Mouse (Mus musculus) liver (tissue): ENCODE data around the gene Scamp1.

Experiments used
- DNase-seq: peaks from one replicate; pipeline ENCODE4 v3.0.0-alpha.2; 2020; ENCODE audit warnings: mixed read lengths

The Scamp1 gene

DNA sequence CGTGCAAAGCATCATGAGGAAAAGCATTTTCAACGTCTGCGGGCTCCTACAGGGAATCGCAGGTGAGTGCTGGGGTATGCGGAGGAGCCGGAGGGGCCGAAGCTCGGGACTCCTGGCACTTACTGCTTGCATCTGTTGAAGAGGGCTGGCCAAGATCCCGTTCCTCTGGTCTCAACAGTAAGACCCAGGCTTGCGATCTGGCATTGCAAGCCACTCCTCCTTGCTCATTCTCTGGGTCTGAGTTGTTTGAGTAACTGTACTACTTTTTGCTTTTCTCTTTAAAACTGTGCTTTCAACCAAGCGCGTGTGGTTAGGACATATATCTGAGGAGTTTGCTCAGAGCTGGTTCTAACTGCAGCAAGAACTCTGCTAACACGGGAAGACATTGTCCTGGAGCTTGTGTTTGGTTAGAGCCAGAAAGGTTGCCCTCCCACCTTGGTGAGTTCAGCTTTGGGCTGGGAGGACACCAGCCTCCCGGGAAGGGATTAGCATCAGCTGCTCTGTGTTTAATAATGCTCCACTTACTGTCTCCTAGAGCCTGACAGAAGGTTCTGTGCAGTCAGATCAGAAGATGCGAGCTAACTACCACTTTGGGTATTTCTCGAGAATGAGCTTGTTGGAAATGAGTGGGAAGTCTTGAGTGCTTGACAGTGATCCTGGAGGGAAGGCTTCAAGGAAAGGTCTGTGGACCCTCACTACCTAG lies 110.9 kb downstream of the Scamp1 start:
- DNase-seq, result no peak

DNA sequence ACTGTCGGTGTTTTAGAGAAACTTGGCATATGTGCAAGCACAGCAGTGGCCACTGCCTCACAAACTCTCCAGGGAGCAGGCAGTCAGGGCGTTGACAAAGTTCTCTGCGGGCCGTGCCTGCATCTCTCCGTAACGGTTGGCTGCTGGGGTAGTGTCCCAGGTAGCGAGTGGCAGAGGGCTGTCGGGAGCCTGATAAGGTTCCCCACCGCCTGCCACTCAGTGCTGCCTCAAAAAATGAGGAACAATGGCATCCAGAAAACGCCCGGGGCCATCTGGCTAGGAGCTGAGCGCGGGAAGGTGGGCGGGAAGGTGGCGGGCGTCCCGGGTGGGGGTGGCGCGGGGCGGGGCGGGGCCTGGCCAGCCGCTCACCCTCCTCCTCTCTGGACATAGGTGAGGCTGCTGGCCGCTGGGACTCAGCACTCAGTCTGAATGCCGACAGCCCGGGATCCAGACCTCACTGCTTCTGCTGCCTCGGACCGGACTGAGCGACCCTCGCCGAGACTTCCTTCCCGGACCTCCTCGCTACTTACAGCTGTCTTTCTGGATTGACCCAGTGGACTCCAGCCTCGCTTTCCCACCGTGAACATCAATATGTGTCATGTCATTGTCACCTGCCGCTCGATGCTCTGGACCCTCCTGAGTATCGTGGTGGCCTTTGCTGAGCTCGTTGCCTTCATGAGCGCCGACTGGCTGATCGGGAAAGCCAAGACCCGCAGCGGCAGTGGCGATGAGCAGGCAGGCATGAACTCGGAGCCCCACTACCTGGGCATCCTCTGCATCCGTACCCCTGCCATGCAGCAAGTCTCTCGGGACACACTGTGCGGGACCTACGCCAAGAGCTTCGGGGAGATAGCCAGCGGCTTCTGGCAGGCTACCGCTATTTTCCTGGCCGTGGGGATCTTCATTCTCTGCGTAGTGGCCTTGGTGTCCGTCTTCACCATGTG lies 111.8 kb downstream of the Scamp1 start:
- DNase-seq, result peak; percentile 68

DNA sequence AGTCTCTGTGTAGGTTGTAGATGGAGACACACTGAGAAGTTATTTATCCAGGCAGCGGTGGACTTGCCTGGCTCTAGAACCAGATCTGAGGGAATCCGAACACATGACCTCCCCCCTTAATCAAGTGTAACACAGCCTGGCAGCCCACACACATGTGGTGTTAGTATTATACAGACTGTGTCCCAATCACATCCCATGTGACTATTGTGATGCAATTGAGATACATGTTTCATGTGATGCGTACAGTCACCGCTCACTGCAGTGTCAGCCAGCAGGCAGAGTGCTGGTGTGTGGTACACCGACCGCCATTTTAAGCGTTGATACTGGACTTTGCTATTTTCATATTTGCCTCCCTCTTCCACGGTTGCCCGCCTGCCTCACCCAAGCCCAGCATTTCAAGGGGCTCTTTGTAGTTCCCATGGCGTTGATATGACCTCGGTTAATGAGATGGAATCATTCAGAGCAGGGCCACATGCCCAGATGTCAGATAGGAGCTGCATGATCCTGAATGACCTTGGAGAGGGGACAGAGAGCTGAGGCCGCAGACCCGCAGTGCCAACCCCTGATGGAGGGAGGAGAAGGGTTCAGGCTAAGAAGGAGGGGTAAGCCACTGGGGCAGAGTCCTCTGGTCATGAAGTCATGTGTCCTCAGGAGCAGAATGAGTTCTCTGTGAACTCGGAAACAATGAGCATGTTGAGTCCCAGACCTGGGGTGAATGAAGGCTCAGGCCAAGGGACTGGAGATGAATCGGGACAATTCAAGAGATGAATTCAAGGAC lies 112.9 kb downstream of the Scamp1 start:
- no peak for DNase-seq

DNA sequence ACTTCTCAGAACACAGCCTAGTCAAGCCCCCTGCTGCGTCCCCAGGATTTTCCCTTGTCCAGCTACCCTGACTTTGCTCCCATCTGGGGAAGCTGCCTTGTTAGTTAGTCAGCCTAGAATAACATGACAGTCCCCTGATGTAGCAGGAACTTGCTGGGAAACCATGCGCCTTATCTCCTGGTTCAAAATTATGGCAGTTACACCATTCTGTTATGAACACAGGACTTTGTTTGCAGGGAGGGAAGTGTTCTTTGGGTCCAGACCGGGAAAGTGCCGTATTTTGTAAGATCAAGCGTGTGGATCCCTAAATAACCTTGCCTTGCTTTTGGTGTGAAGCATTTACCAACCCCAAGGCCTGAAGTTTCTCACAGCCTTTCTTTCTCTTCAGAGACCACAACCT lies 114.0 kb downstream of the Scamp1 start:
- no peak for DNase-seq

DNA sequence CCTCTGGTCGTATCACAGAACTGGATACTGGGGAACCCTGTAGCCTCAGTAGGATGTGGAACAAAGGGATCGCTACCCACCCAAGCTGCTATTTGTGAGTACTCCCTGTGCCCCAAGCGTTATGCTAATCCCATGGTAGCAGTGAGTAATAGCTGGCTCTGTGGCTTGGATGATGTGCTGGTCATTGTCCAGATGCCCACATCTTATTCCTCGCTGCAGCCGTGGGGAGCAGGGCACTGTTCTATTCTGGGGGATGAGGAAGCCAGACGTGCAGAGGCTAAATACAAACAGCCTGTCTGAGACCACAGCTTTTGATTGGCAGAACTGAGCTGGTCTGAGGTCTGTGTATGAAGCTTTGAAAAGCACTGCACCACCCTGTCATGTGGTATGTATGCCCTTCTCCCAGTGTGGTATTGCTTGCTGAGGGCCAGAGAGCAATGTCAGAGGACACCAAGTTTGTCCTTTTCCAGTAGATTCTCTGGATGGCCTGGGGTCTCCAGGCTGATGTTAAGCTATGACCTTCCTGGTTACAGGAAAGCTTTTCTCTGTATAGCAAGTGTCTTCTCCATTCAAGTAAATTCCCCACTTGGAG lies 116.2 kb downstream of the Scamp1 start:
- DNase-seq, result no peak

DNA sequence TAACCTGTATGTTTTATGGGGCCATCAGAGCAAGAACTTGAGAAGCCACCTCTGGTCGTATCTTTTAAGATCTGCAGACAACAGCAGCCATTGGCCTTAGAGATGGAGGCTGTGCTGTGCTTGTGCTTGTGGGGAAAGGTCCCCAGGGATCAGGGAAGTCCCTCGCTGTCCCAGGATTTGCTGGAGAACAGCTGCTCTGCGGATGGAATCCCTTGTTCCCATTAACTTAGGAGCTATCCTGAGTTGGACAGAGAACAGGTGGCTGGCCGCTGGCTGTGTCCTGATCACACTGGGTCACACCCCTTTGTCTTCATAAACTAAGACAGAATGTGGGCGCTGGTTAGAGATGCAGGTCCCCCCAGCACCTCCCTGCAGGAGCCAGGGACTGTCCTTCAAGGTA lies 117.3 kb downstream of the Scamp1 start:
- DNase-seq, result no peak

DNA sequence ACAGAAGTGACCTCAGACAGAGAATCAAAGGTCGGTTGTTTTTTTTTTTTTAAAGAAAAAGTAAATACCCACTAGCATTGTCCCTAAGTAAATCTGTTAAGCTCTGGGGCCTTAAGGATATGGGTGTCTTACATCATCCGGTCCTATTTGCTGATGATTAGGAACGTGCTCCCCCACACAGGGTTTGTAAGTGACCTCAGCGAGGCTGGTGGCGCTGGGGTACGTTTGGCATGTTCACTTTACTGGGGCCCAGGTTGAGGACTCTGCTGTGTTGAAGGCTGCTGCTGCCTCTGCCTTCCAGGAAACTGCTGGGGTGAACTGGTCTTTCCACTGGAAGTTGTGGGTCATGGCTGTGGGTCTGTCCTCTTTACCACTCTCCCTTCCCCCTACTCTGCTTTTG lies 121.2 kb downstream of the Scamp1 start:
- DNase-seq, result no peak

DNA sequence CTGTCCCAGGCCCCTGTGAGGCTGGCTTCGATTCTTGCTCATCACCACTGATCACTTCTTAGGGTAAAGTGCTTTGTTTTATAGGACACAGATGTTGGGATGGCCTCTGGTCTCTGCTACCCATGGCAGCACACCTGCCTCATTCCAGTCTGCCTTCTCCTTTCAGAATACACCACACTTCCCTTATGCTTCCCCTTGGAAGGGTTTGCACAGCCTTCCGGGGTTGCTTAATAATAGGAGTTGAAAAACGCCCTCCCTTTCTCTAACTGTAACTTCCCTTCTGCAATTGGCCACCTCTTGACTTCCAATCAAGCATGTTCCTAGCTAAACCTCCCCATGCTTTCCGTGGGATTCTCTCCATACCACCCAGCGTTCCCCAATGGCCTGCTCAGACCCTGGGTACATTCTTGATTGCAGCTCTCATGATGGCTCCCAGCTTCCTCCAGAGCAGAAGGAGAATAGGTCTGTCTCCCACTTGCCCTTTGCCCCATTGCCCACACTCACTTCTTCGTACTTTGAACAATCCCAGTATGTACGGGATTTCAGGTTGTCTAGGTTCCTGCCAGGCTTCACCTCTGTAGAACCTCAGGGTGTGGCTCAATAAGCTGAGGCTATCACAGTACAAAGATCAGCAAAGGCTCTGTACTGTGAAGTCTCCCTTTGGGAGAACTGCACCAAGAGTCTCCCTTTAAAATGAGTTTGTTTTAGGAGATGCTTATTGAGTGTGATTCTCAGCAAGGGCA lies 126.0 kb downstream of the Scamp1 start:
- no peak for DNase-seq

DNA sequence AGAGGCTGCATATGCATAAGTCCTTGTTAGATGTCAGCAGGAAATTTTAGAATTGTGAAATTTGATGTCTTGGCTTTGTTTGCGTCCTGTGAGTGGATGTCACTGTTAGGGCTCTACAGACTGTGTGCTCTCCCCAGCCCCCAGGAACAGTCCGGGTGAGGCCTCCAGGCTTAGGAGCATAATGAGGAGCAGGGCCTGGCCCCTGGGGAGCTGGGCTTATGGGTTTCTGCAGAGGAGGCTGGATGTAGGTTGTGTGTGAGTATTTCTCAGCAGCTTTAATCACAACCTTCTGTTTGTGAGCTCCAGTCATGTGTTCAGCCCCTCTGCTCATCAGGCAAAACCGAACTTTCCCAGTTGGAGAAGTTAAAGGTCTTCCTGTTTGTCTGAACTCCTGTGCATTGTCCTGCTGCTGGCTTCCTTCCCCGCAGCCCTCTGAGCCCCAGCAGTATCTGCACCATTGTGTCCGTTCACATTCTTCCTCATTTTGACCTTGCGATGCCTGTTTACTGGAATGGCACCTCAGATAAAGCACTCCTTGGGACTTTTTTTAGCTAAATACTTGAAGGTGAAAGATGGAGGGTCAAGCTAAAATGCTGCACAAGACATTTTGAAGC lies 126.7 kb downstream of the Scamp1 start:
- no peak for DNase-seq

DNA sequence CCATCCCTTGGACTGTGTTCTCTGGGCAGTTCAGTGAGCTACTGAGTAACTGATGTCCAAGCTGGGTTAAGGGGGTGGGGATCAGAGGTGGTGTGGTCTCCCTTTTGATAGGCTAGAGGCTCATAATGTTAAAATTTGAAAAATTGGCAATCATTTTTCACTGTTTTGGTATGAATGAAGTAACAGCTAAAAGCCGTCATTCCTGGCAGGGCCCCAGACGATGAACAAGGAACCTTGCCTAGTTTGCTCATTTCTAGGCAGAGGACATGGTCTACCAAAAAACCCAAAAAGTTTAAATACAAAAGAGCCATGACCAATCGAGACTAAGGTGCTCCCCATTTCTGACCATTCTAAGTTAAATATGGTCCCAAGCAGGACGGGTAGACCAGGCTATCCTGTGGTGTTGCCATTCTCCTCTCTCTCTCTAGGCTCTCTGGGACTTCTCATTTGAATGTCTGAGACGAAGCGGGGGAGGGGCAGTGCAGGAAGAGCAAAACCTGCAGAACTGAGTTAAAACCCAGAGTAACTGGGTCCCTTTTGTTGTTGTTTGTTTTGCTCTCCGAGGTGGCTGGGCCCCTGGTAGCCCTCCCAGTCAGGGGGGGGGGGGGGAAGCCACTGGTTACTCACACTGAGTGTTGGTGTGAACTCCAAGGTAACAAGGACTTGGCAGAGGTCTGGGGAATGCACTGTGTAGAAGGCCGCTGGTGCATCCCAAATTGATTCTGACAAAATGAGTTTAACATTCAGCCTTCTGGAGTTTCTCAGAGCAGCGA lies 129.8 kb downstream of the Scamp1 start:
- DNase-seq, result no peak

DNA sequence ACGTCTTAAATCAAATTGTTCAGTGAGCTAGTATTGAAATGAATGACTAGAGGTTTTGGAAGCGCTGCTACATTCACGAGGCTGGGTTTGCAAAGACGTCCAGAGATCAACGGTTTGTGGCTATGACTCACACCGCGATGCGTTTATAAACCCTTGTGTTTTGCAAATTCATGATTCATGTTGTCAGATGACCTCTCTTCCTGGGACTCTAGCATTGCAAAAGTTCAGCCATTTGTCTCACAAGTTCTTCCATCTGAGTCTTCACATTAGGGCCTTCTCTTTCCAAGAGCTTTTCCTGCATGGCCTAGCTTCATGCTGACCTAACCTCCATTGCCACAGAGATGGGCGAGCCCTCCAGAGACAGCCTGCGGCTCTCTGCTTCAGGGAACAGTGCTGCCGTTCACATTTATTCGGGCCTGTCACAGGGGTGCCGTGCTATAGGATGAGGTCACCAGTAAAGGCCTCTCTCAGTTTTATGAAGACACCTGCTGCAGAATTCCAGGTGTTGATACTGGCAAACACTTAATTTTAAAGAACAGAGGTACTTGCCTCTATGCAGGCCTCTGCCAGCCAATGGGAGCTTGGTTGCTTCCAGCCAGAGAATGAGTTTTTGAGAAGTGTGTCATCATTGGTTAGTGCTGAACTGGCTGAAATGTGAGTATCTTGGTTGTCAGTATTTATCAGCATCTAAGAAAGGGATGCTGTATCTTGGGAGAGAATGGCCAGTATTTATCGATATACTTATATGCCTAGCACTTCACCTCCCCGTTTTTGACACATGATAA lies 131.0 kb downstream of the Scamp1 start:
- DNase-seq, result no peak

DNA sequence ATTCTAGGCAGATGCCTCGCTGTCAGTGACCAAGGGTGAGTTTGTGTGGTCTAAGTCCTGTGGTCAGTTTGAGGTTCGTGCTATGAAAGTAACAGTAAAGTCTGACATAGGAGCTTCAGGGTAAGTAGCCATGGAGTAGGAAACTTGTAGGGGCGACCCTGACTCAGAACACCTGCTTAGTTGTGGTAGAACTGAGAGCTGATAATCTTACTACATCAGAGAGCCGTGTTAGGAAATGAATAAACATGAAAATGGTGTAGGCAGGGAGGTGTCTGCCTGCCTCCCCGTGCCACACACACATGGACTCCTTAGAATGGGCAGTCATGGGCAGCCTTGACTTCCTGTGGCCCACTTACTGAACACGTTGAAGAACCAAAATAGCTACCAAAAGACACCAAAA lies 132.0 kb downstream of the Scamp1 start:
- DNase-seq, result no peak

DNA sequence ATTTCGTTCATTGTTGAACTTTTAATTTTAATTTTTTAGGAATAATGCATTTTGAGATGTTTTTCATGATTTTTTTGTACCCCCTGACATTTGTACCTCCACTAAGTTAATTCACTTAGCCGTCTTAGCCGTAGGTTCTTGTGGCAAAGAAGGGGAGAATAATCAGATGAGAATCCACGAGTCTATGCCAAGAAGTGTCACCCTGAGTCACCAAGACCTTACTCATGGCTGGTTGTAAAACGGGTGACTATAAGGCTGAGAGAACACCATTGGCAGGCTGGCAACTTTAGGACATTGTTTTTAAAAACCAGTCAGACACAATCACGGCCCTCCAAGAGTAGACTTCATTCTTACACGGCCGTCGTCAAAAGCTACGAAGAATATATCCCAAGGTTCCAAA lies 132.8 kb downstream of the Scamp1 start:
- DNase-seq, result no peak
